Mouse (Mus musculus): ENCODE data around the gene H3f3a.
"Not testable (repeated sequence)": the region's sequence is repeated elsewhere in the genome, so short reads cannot be mapped to it uniquely, and the experiment has no call there.

Gene H3f3a

DNA sequence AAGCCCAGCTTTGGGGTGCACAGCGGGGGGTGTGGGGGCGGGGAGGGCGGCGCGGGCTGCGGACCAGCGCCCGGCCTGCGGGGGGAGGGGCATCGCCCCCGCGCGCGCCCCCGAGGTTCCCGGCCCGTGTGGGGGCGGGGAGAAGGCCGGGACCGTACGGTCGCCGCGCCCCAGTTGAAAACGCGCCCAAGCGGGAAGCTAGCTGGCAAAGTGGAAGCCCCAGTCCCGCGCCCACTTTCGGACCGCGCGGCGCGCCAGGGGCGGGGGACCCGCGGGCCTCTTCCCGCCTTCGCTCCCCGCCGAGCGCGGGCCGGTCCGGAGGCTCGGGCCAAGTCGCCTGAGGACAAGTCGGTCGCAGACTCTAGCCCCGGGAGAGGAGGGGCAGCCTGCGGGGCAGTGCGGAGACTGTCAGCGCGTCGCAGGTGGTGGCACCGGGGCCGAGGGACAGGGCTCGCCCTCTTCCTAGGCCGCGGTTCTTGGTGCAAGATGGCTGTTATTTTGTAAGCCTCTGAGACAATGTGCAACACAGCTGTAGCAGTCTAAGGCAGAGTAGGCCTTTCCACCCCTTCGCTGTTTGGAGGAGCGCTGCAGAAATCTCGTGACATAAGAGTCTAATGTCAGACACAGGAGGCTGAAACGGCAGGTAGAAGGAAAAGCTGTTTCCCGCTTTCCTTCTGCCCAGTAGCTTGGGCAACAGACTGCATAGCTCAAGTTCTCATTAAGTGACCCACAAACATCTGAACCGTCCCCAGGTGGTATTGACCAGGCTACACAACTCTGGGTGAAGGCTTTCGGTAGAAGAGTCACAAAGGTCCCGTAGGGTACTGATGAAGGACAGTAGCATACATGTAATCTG lies at the start of gene H3f3a:
Gene H3f3a, minus strand, starts transcription at position 59 of the 856 bp plus-strand sequence.
- DNase-seq, result peak; percentile 71

DNA sequence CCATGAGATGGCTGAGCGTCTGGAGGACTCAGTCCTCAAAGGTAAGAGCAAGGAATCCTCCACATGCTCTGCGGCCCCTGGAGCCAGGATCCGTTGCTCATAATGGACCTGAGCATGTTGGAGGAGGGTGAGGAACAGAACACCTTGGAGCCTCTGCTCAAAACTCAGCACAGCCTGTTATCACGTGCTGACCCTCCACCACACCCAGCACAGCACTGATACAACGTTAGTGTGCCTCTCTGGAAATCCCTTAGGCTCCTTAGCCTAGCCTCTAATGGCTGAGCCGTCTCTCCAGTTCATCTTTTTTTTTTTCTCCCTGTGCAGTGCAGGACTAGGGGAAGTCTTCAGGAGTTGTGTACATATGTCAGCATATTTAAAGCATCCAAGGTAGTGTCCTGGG lies 46.3 kb upstream of the H3f3a start:
- DNase-seq, result no peak

DNA sequence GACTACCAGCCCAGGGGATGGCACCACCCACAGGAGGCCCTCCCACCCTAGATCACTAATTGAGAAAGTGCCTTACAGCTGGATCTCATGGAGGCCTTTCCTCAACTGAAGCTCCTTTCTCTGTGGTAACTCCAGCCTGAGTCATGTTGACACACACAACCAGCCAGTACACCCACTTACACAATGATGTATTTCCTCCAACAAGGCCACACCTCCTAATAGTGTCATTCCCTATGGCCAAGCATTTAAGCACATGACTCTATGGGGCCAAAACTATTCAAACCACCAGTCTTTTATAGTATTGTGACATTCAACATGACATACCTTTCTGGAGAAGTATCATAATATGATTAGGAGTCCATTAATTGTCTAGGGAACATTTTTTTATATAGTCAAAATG lies 45.0 kb upstream of the H3f3a start:
- no peak for DNase-seq

DNA sequence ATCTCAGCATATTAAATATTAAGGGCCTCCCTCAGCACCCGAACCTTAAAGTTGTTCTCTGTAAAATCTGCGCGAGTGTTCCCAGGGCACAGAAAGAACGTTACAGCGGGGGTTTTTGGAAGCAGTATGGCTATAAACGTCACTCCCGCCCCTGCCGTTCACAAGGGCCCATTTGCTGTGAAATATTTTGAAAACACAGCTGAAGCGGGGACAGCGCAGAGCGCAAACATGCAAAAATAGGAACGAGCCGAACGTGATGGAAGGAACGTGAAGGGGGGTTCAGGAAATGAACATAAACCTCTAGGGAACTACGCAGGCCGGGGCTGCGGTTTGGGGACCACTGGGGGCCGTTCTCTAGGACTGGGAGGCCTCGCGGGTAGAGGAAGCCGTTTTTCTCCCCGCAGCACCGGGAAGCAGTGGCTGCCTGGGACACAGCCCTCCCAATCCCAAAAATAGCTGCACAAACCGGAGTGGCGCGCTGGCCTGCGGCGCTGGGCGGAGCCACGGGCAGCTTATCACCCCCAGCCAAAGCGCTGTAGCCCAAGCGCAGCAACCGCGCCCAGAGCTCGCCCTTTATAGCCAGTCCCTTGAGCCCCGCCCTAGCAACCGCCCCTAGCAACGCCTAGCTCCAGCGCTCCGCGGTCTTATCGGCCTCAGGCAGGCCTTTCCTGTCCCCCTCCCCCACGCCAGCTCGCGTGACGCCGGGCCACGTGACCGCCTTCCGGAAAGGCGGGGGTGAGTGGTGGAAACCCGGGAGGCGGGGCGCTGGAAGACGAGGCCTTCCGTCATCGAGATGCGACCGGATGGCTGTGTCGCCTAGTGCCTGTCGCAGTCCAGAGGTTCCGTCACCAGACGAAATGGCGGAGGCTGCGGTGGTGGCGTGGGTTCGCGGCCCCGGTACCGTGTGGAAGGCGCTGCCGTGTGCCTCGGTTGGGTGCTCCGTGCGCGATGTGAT lies 36.9 kb upstream of the H3f3a start, which contains the start of gene Sde2:
Gene Sde2, plus strand, starts transcription at position 812 of the 955 bp plus-strand sequence.
- DNase-seq, result peak; percentile 100

DNA sequence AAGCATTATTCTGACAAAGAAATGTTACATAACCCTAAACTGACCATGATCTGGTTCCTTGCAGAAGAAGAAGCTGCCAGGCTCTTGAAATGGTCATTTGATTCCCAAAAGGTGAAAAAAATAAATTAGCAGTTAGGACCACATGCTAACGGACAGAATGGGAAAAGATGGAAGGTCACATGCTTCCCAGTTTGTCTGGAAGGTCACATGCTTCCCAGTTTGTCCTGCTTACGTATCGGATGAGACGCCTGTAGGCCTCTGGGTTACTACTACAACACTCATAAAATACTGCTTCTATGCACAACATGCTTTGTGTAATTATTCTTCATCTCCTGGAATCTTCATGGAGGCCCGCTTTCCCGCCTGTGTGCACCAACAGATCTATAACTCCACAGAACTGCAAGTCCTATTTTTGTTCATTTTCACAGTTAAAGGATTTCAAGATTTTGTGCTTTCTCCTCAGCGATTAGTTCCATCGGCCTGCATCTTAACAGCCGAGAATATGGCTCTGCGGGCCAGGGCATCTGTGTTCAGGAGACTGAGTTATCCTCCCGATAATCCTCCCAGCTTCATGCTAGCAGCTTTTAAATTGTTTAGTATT lies 36.1 kb upstream of the H3f3a start:
- peak; percentile 54 for DNase-seq

DNA sequence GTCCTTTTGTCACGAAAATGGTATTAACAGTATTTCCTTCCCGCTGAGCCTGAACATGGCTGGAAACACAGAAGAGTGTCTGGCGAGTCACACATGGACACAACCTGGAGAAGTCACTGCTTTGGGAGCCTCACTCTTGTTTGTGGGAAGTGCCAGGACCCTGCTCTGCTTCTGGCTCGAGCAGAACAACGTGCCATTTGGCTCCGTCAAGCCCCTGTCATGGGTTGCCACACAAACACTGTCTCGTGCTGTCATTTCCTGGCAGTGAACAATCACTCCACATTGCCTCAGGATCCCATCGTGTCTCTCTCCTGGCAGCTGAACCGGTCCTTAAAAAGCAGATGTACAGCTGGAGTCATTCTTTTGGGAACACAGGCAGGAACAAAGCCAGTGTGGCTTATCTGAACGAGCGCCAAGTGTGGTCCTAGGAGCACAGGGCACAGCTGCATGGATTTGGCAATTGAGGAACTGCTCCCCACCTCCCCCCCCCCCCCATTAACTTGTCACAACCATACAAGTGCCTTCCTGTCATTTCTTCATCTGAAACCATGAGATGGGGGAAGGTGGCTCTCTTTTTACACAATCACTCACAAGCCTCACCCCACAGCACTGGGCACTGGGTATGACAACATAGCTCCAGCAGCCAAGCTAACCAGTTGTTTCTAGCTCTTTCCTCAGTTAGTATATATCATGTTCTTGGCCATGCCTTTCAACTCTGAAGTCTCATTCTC lies 34.9 kb upstream of the H3f3a start:
- DNase-seq, result peak; percentile 41

DNA sequence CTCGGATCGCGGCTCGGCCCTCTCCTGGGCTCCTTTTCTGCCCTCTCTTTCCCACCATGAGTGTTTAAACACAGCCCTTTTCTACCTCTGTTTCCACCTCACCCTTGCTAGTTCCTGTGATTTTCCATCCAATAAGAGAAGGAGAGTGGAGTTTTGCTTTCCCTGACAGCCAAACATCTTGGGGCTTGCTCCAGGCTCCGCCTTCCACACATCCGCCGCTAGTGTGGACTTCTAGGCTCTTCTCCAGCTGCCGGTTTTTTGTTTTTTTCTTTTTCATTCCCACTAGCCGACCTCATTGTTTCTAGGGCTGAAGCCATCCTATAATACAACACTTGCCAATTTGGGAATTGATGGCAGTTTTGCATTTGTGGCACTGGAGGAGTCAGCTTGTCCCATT lies 34.4 kb upstream of the H3f3a start:
- peak; percentile 86 for DNase-seq

DNA sequence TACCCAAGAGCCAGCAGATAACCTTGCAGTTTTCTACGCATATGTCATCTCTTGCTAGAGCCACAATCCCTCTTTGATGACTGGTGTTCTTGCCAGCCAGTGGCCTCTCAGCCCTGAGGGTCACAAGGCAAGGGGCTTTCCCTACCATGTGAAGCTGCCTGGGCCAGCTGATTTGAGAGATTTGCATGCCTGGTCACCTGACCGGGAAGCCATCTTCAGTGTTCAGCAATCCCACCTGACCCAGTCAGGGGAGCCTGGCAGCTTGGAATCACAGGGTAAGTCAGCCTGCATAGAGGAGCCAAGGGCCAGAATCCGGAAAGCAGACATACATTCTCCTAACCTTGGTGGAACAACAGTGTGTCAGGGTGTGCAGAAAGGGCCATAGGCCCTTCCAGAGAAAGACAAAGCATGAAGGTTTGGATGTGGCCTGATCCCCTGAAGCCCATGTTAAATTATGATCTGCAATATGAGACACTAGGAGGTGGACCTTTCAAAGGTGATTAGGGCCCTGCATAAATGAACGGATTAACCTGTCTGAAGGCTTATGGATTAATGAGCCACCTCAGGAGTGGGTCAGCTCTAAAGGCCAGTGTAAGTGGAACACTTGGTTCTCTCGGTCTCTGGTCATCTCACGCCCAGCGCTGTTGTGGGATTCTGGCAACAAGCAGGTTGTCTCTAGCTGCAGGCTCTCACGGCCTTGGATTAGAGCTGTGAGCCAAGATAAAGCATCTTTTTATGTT lies 28.0 kb upstream of the H3f3a start:
- no peak for DNase-seq

DNA sequence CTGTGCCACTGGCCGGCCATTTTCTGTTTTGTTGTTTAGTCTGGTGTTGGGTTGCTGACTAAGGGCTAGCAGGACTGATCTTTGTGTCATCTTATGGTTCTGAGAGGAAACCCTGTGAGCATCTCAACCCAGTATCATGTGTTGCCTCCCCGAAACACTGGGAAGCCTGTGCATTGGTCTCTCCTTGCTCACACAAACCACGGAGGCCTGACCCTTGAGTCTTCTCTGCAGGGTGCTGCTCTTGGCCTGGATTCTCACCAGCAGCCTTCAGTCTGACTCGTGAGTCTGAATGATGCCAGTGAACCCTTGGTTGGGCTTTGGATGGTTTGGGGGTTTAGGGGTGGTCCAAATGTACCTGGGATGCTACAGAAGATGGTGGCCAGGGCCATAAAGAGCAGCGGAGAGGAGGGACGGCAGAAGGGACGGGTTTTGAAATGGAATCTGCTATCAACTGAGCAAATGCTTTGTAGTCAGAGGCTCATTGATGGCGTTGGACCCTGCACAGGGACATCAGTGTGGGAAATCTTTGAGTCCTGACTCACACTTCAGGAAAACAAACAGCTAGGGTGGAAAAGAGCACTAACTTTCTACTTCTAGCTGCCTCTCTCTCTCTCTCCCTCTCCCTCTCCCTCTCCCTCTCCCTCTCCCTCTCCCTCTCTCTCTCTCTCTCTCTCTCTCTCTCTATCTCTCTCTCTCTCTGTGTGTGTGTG lies 25.6 kb upstream of the H3f3a start:
- DNase-seq, result no peak

DNA sequence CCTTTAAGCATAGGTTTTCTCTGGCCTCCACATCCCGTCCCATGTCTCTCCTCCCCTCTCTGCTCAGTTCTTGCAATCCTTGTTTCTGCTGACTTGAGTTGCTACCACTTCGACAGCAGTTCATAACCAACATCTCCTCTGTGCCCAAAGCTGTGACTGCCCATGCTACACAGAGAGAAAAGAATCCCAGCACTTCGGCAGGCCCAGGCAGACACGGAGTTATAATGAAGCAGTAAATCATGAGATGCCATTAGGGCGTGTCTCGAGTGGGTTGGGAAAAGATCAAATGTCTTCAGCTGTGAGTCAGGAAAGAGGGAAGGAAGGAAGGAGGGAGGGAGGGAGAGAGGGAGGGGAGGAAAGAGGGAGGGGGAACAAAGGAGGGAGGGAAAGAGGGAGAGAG lies 24.3 kb upstream of the H3f3a start:
- DNase-seq, result peak; percentile 14

DNA sequence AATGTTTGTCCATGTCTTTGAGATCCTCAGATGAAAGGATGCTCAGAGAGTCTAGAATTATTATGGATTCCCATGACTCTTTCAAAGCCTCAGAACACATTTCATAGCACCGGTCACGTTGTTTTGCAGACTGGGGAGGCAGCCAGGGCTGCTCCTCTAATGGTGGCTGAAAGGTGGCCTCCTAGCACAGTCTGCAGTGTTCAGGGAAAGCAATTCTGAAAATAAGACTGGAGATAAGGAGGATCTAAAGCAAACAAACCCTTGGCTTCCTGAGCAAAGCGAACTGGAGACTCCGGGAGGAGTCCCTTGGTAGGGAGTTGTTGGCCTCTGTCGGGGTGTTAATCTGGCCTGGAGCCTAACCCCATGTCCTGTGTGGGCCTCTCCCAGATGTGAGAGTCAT lies 23.4 kb upstream of the H3f3a start:
- no peak for DNase-seq

DNA sequence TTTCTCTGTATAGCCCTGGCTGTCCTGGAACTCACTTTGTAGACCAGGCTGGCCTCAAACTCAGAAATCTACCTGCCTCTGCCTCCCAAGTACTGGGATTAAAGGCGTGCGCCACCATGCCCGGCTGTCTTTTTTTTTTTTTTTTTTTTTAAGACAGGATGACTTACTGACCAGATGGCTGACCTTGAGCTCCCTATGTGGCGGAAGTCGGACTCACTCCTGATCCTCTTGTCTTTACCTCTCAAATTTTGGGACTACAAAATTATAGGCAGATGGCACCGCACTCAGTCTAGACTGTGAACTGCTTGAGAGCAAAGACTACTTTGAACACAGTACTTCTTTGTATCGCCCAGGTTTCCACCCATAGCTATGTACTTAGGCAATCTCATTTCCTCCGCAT lies 22.7 kb upstream of the H3f3a start:
- not testable (repeated sequence) for DNase-seq

DNA sequence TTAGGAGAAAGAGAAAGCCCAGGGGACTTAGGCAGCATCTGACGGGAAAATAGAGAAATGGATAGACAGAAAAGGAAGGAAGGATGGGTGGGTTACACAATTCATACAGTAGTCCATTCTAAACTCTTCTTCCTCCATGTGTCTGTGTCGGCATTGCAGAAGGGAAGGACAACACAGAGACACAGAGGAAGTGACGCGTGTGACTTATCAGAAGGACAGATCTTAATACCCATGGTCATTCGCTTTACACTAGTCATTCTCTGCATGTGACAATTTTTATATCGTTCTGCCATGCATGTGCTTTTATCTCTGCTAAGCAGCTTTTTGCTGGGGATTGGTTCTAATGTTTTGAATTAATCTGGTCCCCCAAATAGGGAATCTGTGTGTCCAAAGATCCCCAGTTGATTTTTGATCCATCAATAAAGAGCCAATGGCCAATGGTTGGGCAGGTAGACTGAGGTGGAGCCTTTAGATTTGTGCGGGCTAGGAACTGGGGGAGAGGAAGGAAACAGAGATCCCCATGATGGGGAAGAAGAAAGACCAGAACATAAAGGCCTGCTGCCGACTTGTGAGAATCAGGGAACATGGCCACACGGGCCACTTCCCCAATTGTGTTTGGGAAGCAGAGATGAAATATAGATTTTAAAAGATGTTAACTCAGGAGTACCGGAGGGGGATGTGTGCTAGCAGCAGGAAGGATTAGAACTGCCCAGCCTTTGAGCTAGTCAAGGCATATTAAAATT lies 21.7 kb upstream of the H3f3a start:
- no peak for DNase-seq

DNA sequence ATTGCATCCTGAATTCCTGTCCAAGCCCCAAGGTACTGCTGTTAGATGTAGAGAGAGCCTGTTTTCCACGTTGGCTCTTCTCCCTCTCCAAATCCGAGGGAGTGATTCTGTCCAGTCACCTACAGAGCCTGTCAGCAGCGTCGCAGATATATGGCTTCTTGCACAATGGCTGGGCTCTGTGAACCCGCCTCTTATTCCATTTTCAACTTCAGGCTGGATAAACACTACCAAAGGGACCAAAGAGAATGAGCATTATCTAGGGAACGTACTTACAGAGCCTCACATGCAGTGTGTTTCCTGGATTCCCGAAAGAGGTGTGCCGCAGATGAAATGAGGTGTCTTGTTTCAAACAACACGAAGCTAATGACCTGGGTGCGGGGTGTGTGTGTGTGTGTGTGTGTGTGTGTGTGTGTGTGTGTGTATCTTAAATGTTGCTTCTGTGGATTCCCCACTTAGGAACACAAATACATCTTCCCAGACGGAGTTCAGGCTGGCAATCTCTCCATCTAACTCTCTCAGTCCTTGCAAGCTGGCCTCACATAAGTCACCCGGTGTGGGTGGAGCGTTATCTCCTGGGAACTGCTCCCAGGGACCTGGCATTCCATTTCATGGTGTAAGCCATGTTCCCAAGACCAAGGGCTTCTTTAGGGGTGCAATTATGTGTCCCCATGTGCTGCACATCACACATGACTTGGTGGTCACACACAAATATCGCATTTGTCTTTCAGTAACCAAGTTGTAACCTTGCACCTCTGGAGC lies 17.0 kb upstream of the H3f3a start:
- no peak for DNase-seq

DNA sequence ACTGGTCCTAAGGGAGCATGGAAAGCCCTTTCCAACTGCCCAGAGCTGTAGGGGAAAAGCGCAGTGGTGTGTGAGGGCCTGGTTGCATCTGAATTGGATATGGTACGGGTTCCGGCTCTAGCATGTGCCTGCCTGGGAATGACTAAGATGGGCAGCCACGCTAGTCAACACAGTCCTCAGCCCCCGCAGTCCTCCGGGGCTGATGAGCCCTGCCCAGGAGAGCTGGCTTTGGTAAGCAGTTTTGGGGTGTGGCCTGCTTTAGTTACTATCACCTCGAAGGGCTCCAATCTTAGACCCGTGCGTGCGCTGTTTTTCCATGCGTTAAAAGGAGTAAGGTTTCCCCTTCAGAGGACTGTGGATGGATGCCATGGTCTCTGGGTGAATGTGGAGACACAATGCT lies 16.4 kb upstream of the H3f3a start:
- no peak for DNase-seq

DNA sequence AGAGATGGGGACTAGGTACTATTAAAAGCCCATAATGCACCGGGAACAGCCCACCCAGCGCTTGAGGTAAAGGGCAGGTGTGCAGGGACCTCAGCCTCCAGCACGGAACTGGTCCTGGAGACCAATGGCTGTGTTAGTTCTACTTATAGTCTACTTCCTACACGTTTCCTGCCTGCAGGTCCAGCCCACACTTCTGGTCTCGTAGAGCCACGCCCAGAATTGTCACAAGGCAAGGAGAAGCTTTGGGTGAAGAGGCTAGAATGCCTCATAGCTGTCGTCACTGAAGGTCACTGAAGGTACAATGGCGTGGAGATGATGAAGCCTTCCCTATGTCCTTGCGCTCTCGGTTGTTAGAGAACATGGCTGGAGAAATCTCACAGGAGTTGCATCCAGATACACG lies 16.0 kb upstream of the H3f3a start:
- no peak for DNase-seq

DNA sequence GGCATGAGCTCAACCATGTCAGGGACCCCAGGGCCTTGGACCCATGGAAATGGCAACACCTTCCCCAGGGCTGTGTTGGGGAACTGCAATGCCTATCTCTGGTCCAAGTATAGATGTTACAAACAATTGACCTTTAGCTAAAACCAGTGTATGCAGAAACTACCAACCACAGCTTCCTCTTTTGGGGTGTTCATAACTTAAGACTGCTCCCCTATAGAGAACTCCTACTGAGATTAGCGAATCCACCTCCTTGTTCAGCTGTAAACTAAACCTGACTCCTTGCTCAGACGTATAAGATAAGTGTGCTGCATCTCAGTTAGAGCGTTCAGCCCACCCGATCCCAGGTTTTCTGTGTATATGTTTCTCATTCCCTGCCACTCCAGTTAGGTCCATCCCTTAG lies 12.9 kb upstream of the H3f3a start:
- DNase-seq, result no peak

DNA sequence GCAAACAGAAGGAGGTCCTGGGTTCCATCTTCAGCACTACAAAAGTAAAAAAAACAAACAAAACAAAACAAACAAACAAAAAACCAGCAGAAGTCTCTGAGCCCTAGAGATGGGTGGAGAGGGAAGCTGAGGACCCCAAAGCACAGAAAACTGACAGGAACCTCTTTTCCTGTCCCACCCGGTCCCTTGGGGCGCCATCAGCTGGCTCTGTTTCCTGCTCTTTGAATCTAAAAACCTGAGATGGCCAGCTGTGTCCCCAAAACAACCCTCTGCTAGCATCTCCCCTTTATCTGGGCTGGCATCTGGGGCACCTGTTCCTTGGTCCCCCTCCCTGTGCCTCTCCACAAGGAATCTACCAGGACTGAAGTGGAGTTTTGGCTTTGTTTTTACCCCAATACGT lies 11.0 kb upstream of the H3f3a start:
- no peak for DNase-seq

DNA sequence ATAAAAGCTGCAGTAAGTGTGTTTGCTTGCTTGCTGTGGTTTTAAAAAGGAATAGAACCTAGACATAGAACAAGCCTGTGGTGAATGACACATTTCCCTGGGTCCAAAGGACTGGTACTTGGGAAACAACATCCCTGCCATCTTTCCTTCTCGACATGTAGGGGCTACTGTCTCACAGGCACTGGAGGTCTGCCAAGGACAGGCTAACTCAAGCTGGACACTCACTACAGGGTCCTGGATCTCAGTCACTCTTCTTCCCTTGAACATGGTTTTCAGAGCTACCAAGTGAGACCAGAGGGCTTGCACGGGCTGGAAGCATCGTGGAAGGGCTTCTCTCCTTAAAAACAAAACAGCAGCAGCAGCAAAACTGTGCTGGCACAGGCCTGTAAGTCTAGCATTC lies 10.0 kb upstream of the H3f3a start:
- DNase-seq, result no peak

DNA sequence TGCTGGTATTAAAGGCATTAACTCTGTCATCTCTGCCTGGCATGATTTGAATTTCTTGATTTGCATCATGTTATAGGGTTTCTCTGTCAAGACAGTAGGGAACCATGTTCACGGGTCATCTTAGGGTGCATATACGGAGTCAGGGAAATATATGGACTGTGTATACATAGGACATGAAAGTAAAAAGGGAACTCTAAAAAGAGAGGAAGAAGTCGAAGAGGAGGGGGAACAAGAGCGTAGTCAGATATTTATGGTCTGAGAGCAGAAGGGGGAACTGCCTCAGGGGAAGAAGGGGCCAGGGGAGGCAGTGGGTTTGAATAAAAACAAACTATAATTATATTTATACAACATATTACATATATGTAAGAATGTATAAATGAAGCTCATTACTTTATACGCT lies 8.5 kb upstream of the H3f3a start:
- DNase-seq, result no peak
